Mouse (Mus musculus) thymus, postnatal 25 days (tissue): ENCODE results near the gene 1700021F05Rik.
A peak's percentile ranks its signal among the peaks of the same experiment; 100 is the strongest.

ENCODE experiments used
- DNase-seq: peaks from one replicate; pipeline ENCODE4 v3.0.0; 2022

1700021F05Rik gene

DNA sequence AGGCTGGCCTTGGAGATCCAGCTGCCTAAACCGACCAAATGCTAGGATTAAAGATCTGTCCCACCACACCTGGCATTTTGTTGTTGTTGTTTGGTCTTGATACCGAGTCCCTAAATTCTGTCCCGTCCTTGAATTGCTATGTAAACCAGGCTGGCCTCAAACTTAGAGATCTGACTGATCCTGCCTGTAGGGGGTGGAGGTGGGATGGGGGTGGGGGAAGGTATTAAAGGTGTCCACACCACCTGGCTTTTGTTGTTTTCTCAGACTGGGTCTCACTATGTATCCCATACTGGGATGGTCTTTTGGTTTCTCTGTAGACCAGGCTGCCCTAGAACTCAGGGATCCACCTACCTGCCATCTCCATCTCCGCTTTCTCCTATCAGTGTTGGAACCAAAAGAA, 59.6 kb downstream of the 1700021F05Rik start:
- DNase-seq: no peak

DNA sequence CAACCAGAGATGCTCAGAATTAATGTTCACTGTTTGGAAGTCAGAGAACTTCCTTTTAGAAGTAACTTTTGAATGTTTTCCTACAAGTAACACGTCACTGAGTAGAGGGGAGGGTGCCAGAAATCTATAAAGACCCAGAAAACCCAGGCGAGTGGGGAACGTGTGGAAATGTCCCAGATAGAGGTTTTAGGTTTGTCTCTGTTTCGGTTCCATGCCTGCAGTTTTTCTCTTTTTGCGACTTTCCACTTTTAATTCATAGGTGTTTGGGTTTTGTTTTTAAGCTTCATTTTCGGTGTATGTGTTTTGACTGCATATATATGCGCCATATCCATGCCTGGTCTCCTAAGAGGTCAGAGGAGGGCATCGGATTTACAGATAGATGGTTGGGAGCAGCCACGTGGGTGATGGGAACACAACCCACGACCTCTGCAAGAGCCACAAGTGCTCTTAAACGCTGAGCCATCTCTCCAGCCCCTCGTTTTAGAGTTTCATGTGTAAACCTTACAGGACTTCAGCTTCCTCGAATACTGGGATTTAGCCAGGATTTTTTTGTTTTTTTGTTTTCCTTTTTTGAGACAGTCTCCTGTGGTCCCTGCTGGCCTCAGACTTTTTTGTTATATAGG, 60.5 kb downstream of the 1700021F05Rik start:
- DNase-seq: no peak

DNA sequence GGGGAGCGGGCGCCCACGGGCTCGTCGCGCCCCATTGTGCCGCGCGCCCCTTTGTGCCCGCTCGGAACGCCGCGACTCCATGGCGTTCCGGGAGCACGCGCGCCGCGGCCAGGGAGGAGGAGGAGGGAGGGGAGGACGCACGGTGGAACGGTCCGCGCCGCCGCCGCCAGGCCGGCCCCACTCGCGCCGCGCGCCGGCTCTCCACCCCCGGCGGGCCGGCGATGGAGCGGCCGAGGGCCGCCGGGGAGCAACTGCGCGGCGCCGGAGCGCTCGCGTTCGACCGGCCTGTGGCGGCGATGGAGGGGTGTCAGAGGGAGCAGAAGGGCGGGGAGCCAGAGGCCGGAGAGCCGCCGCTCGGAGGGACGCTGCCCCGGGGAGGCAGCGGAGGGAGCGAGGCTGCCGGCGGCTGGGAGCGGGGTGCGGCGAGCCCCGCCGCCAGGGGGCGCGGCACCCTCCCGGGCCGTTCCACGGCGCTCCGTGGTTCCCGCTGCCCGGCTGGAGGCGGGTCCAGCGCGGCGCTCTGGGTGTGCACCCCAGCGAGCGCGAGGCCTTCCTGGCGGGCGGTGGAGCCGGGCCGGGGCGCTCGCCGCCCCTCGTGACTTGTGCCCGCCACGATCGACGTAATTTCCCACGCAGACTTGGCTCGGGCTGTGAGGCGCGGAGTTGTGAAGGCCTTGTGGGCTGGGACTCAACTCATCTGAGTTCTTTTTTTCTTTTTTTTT, 61.2 kb downstream of the 1700021F05Rik start:
- peak; percentile 89 for DNase-seq

DNA sequence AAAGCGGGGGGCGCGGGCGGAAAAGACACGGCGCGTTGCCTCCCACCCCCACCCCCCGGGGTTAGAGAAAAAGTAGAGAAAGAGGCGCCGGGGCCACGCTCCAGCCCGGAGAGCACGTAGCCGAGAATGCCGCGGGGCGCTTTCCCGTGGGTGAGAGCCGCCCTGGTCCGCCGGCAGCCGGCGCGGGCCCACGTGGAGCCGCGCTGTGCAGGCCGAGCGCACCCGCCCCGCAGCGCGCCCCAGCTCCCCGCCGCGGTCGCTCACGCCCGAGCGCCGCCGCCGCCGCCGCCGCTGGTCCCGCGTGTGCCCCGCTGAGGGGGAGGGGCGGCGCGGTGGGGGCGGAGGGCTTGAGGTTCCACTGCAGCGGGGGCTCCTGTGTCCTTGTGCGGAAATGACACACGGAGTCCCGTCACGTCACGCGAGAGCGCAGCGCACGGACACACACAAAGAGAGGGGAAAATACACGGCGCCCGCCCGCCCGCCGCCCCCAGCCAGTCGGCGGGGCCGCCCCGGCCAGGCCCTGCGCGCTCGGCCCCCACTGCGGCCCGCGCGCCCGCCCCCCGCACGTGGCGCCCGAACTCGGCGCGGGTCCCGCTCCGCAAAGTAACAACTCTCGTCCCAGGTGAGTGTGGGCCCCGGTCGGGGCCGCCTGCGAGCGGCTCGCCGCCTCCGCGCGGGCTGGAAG, 61.9 kb downstream of the 1700021F05Rik start, which contains the start of gene Bend3:
Gene Bend3 (plus strand): TSS at position 81 of the 685 bp plus-strand sequence.
- DNase-seq: peak; percentile 69

DNA sequence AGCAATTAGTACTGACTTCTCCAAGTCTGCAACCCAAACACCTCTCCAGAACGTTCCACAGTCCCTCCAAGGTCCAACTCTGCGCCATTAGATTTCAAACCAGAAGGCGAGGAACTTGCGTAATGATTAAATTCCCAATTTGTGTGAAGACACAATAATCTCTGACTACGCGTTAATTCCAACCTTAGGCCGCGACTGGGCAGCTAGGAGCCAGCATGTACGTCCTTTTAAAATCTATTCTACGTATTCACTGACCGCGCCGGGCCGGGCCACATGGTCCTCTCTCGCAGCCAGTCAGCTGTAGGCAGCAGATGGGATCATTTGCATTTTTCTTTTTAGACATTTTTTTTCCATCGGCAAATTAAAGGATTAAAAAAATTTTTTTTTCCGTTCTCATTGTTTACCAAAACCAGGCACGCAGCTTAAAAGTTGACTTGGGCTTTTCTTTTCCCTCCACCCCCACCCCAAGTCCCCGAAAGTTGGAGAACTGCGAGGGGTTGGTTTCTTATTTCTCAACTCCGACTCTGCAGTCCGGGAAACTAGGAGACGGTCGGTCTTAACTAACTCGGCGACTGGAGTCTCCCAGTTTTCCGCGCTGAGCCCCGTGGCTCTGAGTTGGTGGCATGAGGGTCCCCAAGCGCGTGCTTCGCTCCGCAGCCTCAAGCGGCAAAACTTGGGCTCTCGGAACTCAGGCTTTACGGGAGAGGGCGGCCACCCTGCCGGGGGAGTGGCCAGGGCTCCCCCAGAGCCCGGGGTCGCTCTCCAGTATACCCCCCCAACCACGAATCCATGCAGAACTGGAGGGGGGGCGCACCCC, 62.7 kb downstream of the 1700021F05Rik start:
- peak; percentile 32 for DNase-seq

DNA sequence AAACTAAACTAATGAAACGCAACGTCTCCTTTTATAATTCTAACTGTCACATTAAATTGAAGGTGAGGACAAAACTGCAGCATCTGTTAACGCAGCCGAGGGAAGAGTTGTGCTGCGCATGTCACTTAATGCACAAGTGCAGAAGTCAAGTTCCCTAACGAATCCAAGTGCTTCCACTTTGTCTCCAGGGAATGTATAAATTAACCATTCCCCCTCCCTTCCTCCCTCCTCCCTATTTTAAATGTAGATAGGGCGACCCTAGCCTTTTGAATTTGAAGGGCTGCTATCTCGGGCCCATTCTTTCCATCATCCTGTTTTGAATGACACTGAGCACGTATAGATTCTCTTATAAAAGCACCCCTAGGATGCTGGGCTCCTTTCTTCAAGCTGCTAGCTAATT, 63.3 kb downstream of the 1700021F05Rik start:
- DNase-seq: no peak

DNA sequence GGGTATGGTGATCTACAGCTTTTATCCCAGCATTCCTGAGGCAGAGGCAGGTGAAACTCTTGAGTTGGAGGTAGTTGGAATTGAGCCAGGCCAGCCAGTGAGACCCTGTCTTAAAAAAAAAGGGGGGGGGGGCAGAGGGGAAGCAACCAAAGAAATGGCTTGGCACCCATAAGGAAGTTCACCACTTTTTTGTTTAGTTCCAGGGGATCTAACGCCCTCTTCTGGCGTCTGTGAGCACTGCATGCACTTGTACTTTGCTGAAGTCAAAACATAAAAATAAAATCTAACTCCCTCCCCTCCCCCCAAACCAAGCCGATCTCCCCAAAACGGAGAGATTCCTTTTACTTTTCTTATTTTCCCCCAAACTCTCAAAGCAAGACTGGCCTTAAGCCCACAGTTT, 65.4 kb downstream of the 1700021F05Rik start:
- peak; percentile 30 for DNase-seq
